Mouse (Mus musculus) bone marrow, adult 2 months (tissue): ENCODE results near the gene Oaf. TPM values are rescaled to one million over a fixed set of nuclear protein-coding genes. Genes with fewer than 3 reads are reported as not detected.

Experiments used
- H3K27ac ChIP-seq: fragments of 200-500 bp; 2 replicates; pipeline ENCODE4 v1.5.1; 2012; ENCODE audit warnings: low read depth, mild to moderate bottlenecking, control low read depth, inconsistent platforms, low read length; ENCODE audit not compliant: control insufficient read depth, poor library complexity, insufficient read depth
- H3K4me1 ChIP-seq: fragments of 200-500 bp; 2 replicates; pipeline ENCODE4 v1.6.1; 2011; ENCODE audit warnings: low read length; ENCODE audit not compliant: control insufficient read depth, insufficient read depth
- H3K4me3 ChIP-seq: fragments of 200-500 bp; replicated peaks from 2 replicates; pipeline ENCODE3; 2011; ENCODE audit warnings: mild to moderate bottlenecking, low read depth, low read length, control low read depth; ENCODE audit not compliant: control insufficient read depth
- CTCF ChIP-seq: fragments of 200-500 bp; IDR thresholded peaks from 2 replicates; pipeline ENCODE4 v1.5.1; 2011; ENCODE audit warnings: low read length, control low read depth; ENCODE audit not compliant: control insufficient read depth, insufficient read depth
- POLR2A ChIP-seq: fragments of 200-500 bp; IDR thresholded peaks from 2 replicates; pipeline ENCODE4 v1.6.1; 2011; ENCODE audit warnings: low read depth, mild to moderate bottlenecking, control low read depth, low read length, borderline replicate concordance; ENCODE audit not compliant: control insufficient read depth
- WGBS: fragments of 180-500 bp; shearing (Covaris S2); methylation state at CpG from one replicate; pipeline ENCODE4 v1.1.7; 2018; 5-methylcytosine and 5-hydroxymethylcytosine counted together
- polyA plus RNA-seq: library from polyadenylated mRNA; stranded (reverse); fragments of >200 nt; gene quantifications from 2 replicates; pipeline ENCODE4 v1.2.4, GENCODE M21; 2011; ENCODE audit warnings: low replicate concordance; ENCODE audit not compliant: missing spikeins, insufficient read depth, insufficient read length

Oaf gene
- polyA plus RNA-seq, 1 experiment, result 15.8 TPM

DNA sequence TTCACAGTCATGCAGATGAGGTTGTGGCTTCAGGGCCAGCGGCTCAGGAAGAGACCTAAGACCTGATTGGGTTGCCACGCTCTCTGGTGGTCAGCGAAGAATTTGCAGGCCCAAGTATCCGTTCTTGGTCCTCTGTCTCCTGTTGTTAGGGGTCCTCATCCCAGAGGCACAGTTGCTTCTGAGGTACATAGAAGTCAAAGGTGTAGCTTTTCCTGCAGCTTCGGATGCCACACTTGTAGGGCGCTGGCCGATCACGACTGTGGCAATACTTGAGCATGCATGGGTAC is 17.3 kb downstream of the Oaf start:
- Histone ChIP-seq H3K4me3 (no peak overlapping the region), H3K27ac (no peak overlapping the region), H3K4me1 (peaks cover 2% of the 10 kb centered on the region)
- 83% methylated on average over 8 of the region's 8 CpGs for WGBS
- TF ChIP-seq CTCF (0 out of 2 replicates have a peak, but pooled peaks have one; percentile 9), POLR2A (no peak)

GRCm38 (mm10) chr9:43221643-43222428 is 17.9 kb downstream of the Oaf start:
- no peak overlapping the region for H3K27ac ChIP-seq
- 61% methylated on average over 18 of the region's 18 CpGs for WGBS
- TF ChIP-seq CTCF (peak; percentile 75), POLR2A (no peak)
- no peak overlapping the region for H3K4me3 ChIP-seq
- no peaks in the 10 kb centered on the region for H3K4me1 ChIP-seq

DNA sequence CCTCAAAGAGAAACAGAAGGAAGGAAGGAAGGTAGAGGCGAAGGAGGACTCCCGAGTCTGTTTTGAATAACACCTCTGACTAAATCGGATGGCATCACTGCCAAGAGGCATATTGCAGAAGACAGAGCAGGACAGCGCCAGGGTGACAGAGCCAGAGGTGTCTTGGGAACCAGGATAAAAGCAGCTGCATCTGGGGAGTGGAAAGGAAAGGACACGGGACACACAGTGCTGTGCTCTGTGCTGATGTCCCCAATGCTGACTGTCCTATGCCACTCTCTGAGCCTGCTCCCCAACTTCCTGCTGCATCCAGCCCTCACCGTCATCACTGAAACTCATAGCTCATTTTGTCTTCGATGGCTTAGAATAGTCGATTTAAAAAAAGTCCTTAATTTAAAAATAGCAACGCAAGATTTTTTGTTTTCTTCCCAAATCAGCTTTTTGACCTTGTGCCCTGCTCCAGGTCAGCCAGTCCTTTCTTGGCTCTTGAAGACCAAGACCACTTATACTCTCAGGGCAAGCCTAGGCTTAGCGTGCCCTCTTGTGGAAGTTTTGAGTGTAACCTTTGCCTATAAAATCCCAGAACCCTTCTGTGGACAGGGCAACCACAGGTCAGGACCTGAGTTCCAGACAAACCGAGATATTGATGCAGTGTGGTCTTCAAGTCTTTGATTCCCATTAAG is 28.8 kb downstream of the Oaf start:
- TF ChIP-seq CTCF (peak; percentile 24; the same call in 1 of the 2 replicates), POLR2A (no peak)
- no peak overlapping the region for H3K4me3 ChIP-seq
- WGBS, result 23% methylated on average over 11 of the region's 11 CpGs
- H3K4me1 ChIP-seq, result no peaks in the 10 kb centered on the region
- H3K27ac ChIP-seq, result no peak overlapping the region

GRCm38 (mm10) chr9:43210190-43210682 is 29.5 kb downstream of the Oaf start, which contains the start of gene Pou2f3:
Gene Pou2f3, minus strand, starts transcription at chr9:43210369.
- WGBS, result 15% methylated on average over 13 of the region's 13 CpGs
- Histone ChIP-seq H3K4me3 (no peak within 1 kb of the TSS), H3K27ac (no peak within 1 kb of the TSS; the same call in 1 of the 2 replicates), H3K4me1 (no peaks in the 10 kb centered on the region)
- no peak for TF ChIP-seq POLR2A
- TF ChIP-seq CTCF, result no peak

DNA sequence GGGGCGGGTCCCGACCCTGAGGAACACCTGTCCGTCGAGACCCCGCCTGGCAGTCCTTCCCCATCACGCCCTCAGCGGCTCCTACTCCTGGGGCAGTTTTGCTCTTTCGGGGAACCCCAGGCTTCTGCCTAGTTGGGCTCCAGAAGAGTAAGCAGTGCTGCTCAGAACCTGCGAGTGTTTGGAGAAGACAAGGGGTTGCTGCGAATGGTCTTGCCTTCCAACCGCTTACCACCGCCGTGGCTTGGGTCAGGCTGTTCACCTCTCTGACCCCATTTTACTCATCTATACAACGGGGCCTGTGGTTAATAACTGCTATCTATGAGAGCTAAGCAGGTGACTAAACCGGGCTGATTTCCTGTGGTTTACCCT is 33.7 kb downstream of the Oaf start:
- H3K4me1 ChIP-seq, result no peaks in the 10 kb centered on the region
- no peak overlapping the region for H3K27ac ChIP-seq
- WGBS, result 6% methylated on average over 15 of the region's 15 CpGs
- H3K4me3 ChIP-seq, result no peak overlapping the region
- no peak for TF ChIP-seq POLR2A
- no peak for TF ChIP-seq CTCF

- TF ChIP-seq CTCF (no peak), POLR2A (no peak)
- H3K27ac ChIP-seq, result no peak overlapping the region
- no peak overlapping the region for H3K4me3 ChIP-seq
- no peaks in the 10 kb centered on the region for H3K4me1 ChIP-seq
- 6% methylated on average over 39 of the region's 41 CpGs for WGBS
Measured at GRCm38 (mm10) chr9:43205343-43206021, 34.2 kb downstream of the Oaf start.

GRCm38 (mm10) chr9:43200212-43200611 is 39.5 kb downstream of the Oaf start:
- Histone ChIP-seq H3K4me1 (no peaks in the 10 kb centered on the region), H3K4me3 (no peak overlapping the region), H3K27ac (no peak overlapping the region)
- 13% methylated on average over 5 of the region's 5 CpGs for WGBS
- no peak for TF ChIP-seq CTCF
- TF ChIP-seq POLR2A, result no peak

DNA sequence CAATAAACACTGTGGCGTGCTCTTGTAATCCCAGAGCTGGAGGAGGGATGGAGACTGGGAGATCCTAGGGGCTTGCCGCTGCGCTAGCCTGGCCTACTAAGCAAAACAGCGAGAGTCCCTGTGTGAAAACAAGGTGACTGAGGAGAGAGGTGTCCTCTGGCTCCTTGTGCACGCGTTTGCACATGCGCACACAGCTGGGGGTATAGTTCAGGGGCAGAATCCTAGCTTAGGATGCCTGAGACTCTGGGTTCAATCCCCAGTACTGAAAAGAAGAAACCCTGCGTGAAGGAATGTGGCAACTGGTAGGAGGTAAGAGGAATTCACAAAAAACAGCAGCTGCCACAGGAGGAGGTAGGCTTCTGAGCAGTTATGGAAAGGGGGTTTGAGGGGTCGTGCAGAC is 45.7 kb downstream of the Oaf start:
- Histone ChIP-seq H3K27ac (no peak overlapping the region), H3K4me1 (no peaks in the 10 kb centered on the region), H3K4me3 (no peak overlapping the region)
- TF ChIP-seq POLR2A (no peak), CTCF (no peak)
- WGBS, result 21% methylated on average over 9 of the region's 9 CpGs
